Mouse (Mus musculus) heart, postnatal 0 days (tissue): Measurements from ENCODE around the gene Mapk8ip1. TPM values are rescaled to one million over a fixed set of nuclear protein-coding genes. Genes with fewer than 3 reads are reported as not detected.

Experiments used
- ATAC-seq: fragments of 200-750 bp; cut with Nextera tagmentation; 2 replicates; pipeline ENCODE4 v1.8.0; 2017; ENCODE audit warnings: low read depth, moderate number of reproducible peaks, moderate library complexity; ENCODE audit not compliant: insufficient read depth
- DNase-seq: peaks from one replicate; pipeline ENCODE4 v3.0.0-alpha.2; 2016; ENCODE audit warnings: low spot score
- H3K27ac ChIP-seq: fragments of 300-500 bp; sonication (generic); 2 replicates; pipeline ENCODE4 v1.5.1; 2014; ENCODE audit warnings: low read depth, mild to moderate bottlenecking
- H3K27me3 ChIP-seq: fragments of 300-500 bp; sonication (generic); 2 replicates; pipeline ENCODE4 v1.6.1; 2014; ENCODE audit warnings: low read length, mixed read lengths; ENCODE audit not compliant: control insufficient read depth, insufficient read depth
- H3K36me3 ChIP-seq: fragments of 300-500 bp; sonication (generic); replicated peaks from 2 replicates; pipeline ENCODE4 v1.6.1; 2014; ENCODE audit warnings: low read length, mixed read lengths; ENCODE audit not compliant: control insufficient read depth, insufficient read depth
- H3K4me1 ChIP-seq: fragments of 300-500 bp; sonication (generic); 2 replicates; pipeline ENCODE4 v1.6.1; 2014; ENCODE audit warnings: antibody characterized with exemption; ENCODE audit not compliant: control insufficient read depth, insufficient read depth
- H3K4me2 ChIP-seq: fragments of 300-500 bp; sonication (generic); 2 replicates; pipeline ENCODE4 v1.6.1; 2014; ENCODE audit warnings: low read depth, mild to moderate bottlenecking, low read length, moderate library complexity
- H3K4me3 ChIP-seq: fragments of 300-500 bp; sonication (generic); 2 replicates; pipeline ENCODE4 v1.5.1; 2014; ENCODE audit warnings: low read depth, low read length
- H3K9ac ChIP-seq: fragments of 300-500 bp; sonication (generic); replicated peaks from 2 replicates; pipeline ENCODE4 v1.6.1; 2014; ENCODE audit warnings: low read depth, low read length, mixed read lengths
- H3K9me3 ChIP-seq: fragments of 300-500 bp; sonication (generic); replicated peaks from 2 replicates; pipeline ENCODE4 v1.6.1; 2016; ENCODE audit warnings: low read length; ENCODE audit not compliant: control insufficient read depth
- CTCF ChIP-seq: IDR thresholded peaks from 2 replicates; pipeline ENCODE4 v1.5.1; 2016; ENCODE audit warnings: antibody characterized with exemption, control low read depth, low read depth
- EP300 ChIP-seq: IDR thresholded peaks from 2 replicates; pipeline ENCODE4 v1.6.1; 2016; ENCODE audit warnings: antibody characterized with exemption, low read depth
- WGBS: fragments of 180-500 bp; shearing (Covaris S2); extraction: QIAGEN DNeasy Blood & Tissue Kit; methylation state at CpG from one replicate; pipeline ENCODE4 v1.1.7; 2014; 5-methylcytosine and 5-hydroxymethylcytosine counted together
- polyA plus RNA-seq: library from polyadenylated mRNA; unstranded; fragments of >200 nt; fragmentation: Nextera tagmentation; extraction: Ambion mirVana; gene quantifications from 2 replicates; pipeline ENCODE4 v1.2.1, GENCODE M21; 2015
- total RNA-seq: library from RNA; depleted of rRNA; stranded (reverse); fragments of >200 nt; gene quantifications from 2 replicates; pipeline ENCODE4 v1.2.3, GENCODE M21; 2014; ENCODE audit warnings: low replicate concordance

Gene Mapk8ip1
- total and polyA plus RNA-seq, 2 experiments from 2014 or later, result 2.7 to 8.4 TPM

DNA sequence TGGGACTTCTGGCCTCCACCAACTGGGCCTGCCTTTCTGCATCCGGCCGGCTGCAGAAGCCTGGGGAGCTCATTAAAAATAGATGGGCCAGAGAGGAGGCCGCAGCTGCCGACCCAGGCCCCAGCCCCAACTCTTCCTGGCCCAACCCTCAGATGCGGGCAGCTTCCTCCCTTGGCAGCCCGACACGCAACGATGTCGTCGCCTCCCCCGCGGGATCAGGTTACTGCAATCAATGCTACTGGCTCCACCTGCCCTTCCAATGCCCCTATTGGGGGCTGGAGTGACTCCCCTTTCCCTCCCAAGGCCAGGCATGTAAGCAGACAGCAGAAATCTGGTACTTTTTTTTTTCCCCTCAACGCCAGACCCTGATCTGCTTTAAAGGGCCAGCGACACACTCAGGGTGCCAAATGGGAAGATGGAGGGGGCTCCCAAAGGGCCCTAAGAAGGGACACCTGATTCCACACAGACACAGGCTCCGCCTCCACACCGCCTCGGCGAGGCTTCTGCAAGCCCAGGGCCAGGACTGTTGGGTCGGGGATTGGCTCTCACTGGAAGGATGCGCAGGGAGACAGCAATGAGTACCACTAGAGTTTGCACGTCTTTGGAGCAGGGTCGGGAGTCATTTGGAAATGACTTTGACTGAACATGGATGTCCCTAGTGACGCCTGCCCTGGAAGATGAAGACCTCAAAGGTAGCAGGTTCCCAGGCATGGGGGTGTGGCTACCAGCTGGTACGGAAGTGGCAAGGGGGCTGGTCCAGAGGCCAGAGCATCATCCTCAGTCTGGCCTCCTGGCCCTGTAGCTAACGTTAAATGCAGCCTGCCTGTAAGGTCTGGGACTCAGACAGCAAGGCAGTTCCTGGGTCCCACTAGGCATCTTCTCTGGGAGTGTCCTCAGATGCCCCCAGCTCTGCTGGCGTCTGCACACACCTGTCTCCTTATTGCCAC lies 8.5 kb downstream of the Mapk8ip1 start:
- WGBS, result 7% methylated on average over 26 of the region's 26 CpGs
- no peak overlapping the region for H3K4me3 ChIP-seq
- no peak overlapping the region for H3K27ac ChIP-seq
- peak overlapping the region; percentile 44 for H3K4me2 ChIP-seq
- ATAC-seq (no peak), DNase-seq (no peak)
- H3K9me3 ChIP-seq, result no peaks in the 10 kb centered on the region
- no peak overlapping the region for H3K9ac ChIP-seq
- no peaks in the 10 kb centered on the region for H3K36me3 ChIP-seq
- peaks cover 46% of the 10 kb centered on the region for H3K27me3 ChIP-seq
- TF ChIP-seq CTCF (no peak), EP300 (no peak)
- peaks cover 16% of the 10 kb centered on the region for H3K4me1 ChIP-seq

DNA sequence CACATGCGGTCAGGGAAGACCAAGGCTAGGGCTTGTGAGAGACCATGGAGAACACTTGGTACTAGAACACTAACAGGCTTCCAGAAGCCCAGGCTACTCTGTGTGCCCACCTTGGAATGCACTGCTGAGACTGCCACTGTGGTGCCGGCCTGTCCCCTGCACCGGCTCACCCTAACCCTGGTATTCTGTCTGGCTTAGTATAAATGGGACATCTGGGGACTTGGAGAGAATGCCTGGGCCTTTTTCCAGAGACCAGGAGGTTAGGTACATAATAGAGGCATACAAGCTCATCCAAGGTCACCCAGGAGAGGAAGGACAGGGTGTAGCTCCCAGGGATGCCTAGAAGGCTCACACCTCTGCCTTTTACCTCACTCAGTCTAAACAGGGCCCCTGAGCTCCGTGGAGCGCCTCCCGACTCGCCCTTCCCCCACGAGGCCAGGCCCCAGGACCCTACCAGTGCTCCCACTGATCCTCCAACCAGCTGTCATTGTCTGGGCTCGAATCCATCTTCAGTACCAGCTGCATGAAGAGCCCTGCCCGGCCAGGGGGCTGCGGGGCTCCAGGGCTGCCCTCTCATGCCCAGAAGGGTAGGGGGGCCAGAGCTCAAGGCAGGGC lies 9.3 kb downstream of the Mapk8ip1 start:
- H3K9ac ChIP-seq, result no peak overlapping the region

DNA sequence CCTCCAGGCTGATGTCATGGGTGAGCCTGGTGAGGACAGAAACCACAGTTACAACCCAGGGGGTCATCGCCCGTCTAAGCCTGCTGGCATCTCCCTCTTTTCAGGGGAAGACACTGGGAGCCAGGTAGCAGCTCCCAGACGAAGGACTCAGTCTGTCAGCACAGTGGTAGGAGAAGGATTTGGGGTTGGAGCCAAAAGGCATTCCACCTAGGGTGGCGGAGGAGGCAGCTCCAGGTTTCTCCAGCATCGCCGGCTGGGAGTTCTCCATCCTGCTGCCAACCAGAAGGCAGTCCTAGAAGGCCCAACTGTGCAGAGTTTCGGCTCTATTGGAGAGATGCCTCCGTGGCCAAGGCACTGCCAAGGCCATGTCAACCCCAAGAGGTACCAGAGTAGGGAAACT lies 9.9 kb downstream of the Mapk8ip1 start:
- DNase-seq, result no peak
- no peak for TF ChIP-seq EP300
- TF ChIP-seq CTCF, result no peak
- Histone ChIP-seq H3K9me3 (no peaks in the 10 kb centered on the region), H3K4me3 (no peak overlapping the region), H3K9ac (no peak overlapping the region), H3K4me2 (no peak overlapping the region), H3K27me3 (peaks cover 46% of the 10 kb centered on the region), H3K27ac (no peak overlapping the region), H3K4me1 (peaks cover 16% of the 10 kb centered on the region), H3K36me3 (no peaks in the 10 kb centered on the region)
- 84% methylated on average over 8 of the region's 8 CpGs for WGBS
- no peak for ATAC-seq

More for the DNA sequence above, 9.3 kb downstream of the Mapk8ip1 start:
- Histone ChIP-seq H3K4me2 (peak overlapping the region; percentile 44), H3K4me3 (no peak overlapping the region), H3K36me3 (no peaks in the 10 kb centered on the region), H3K9me3 (no peaks in the 10 kb centered on the region), H3K27ac (no peak overlapping the region), H3K27me3 (peaks cover 46% of the 10 kb centered on the region), H3K4me1 (peaks cover 16% of the 10 kb centered on the region)
- 33% methylated on average over 11 of the region's 11 CpGs for WGBS
- TF ChIP-seq EP300, result no peak
- no peak for TF ChIP-seq CTCF
- ATAC-seq (no peak), DNase-seq (no peak)

DNA sequence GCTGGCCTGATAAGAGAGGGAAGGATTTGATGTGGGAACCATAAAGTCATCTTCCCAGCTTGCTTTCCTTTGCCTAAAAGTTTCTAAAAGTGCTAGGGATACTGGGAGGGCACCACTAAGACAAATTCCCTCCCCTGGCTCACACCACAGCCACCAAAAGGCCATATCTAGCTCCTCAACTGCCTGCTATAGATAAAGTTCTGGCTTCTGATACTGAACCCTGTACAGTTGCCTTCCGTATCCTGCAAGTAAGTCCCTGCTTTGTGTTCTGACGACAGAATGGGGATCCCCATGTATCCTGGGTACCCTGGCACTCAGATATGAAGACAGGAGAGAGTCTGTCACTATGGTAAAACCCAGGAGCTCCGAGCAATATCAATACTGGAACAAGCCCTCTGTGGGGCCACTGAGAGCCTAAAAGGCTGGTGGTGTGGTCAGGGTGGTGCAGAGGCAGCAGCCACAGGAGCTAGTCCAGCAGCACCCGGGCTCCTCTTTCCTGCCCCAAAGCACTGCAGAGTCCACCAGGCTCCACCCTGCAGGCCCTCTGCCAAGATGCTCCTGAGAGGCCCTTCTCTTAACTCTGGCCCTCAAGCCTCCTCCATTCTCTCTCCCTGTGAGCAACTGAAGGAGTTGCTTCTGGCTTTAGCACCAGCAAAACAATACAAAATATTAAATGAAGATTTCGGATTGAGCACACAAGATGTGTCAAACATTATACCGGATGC lies 10.7 kb downstream of the Mapk8ip1 start:
- no peak overlapping the region for H3K4me2 ChIP-seq
- H3K4me1 ChIP-seq, result peaks cover 16% of the 10 kb centered on the region
- peaks cover 43% of the 10 kb centered on the region for H3K27me3 ChIP-seq
- TF ChIP-seq CTCF (no peak), EP300 (no peak)
- ATAC-seq (no peak), DNase-seq (no peak)
- no peak overlapping the region for H3K27ac ChIP-seq
- 63% methylated on average over 6 of the region's 6 CpGs for WGBS
- H3K36me3 ChIP-seq, result no peaks in the 10 kb centered on the region
- no peaks in the 10 kb centered on the region for H3K9me3 ChIP-seq
- H3K4me3 ChIP-seq, result no peak overlapping the region
- H3K9ac ChIP-seq, result no peak overlapping the region

DNA sequence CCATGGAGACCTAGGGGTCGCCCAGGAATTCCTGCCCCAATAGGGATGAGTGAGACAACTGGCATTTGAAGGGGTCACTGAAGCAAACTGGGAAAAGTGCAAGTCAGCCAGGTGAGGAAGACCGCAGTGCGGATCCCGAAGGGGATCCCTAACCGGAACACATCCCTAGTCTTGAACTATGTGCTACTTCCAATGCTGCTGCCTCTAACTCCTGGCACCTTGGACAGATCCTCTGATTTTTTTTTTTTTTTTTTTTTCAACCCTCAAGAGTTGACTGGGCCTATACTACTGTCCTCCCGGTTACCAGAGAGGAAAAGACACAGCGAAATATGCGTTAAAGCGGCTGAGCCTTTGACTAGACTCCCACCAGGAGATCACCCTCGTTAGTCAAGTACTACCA lies 11.4 kb downstream of the Mapk8ip1 start:
- Histone ChIP-seq H3K9ac (no peak overlapping the region; the same call in 1 of the 2 replicates), H3K27ac (no peak overlapping the region), H3K36me3 (no peaks in the 10 kb centered on the region), H3K4me2 (peak overlapping the region; percentile 67), H3K4me3 (peak overlapping the region; percentile 57), H3K9me3 (no peaks in the 10 kb centered on the region), H3K27me3 (peaks cover 39% of the 10 kb centered on the region), H3K4me1 (peaks cover 16% of the 10 kb centered on the region)
- no peak for TF ChIP-seq EP300
- TF ChIP-seq CTCF, result no peak
- DNase-seq, result no peak
- WGBS, result 12% methylated on average over 10 of the region's 10 CpGs
- 0 out of 2 replicates have a peak, but pooled peaks have one; percentile 1 for ATAC-seq
